Mouse (Mus musculus): Measurements from ENCODE around the gene Adap2. TPM values are rescaled to one million over a fixed set of nuclear protein-coding genes. Genes with fewer than 3 reads are reported as not detected.

Adap2 gene
- total and polyA plus RNA-seq, 3 experiments: 5.5 to 11.0 (median 10.5) TPM

DNA sequence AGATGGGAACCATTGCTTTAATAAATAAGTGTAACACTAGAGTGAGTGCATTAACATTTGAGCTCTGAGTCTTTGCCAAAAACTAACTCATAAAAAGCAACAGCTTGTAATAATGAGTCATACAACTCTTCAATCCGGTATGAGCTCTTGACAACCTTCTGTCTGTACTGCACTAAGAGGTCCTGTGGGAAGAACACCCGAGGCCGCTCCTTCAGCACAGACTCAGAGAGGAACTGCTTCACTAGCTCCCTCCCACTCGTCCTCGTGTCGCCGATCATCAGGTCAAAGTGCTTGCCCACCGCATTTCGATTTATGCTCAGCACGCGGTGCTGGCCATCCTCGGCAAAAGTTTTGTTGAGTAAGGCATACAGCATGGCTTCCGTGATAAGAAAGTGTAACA lies 17.1 kb upstream of the Adap2 start:
- H3K36me3 ChIP-seq (ENCODE audit: control insufficient read depth, insufficient read depth, low read length): no peaks in the 10 kb centered on the region; the same call in 1 of the 2 replicates
- H3K4me3 ChIP-seq: no peak overlapping the region
- DNase-seq: no peak
- 82% methylated on average over 13 of the region's 13 CpGs for WGBS
- H3K4me1 ChIP-seq (ENCODE audit: control insufficient read depth, insufficient read depth, low read length): no peaks in the 10 kb centered on the region
- H3K9ac ChIP-seq (ENCODE audit: low read depth, low read length): no peak overlapping the region
- TF ChIP-seq CTCF (IDR thresholded peaks at IDR 0.05): no peak
- no peak overlapping the region for H3K27ac ChIP-seq
- intact Hi-C loops (cut with DNase I): no loop called here
- no peaks in the 10 kb centered on the region for H3K27me3 ChIP-seq (ENCODE audit: control insufficient read depth, insufficient read depth, low read length)
- no peaks in the 10 kb centered on the region for H3K79me2 ChIP-seq (replicated peaks; ENCODE audit: control insufficient read depth, insufficient read depth, low read length)

DNA sequence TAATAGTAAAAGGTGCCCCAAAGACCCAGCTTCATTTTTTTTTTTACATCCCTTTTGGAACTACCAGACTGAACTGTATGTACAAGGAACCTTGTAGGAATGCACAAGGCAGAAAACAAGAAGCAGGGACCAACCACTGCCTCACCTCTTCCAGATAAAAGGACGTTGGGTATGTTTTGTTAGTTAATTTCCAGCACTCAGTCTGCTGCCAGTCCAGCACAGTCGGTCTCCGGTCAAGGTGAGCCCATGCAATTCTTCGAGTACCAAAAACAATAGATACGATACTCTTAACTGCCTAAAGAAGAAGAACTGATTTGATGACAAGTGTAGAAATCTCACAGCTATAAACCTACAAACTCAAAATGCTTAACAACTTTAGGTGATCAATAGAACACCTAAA lies 16.1 kb upstream of the Adap2 start:
- Histone ChIP-seq H3K27me3 (ENCODE audit: control insufficient read depth, insufficient read depth, low read length) (no peaks in the 10 kb centered on the region), H3K4me1 (ENCODE audit: control insufficient read depth, insufficient read depth, low read length) (peaks cover under 1% of the 10 kb centered on the region), H3K4me3 (no peak overlapping the region), H3K27ac (no peak overlapping the region), H3K79me2 (replicated peaks; ENCODE audit: control insufficient read depth, insufficient read depth, low read length) (no peaks in the 10 kb centered on the region), H3K36me3 (ENCODE audit: control insufficient read depth, insufficient read depth, low read length) (no peaks in the 10 kb centered on the region; the same call in 1 of the 2 replicates), H3K9ac (ENCODE audit: low read depth, low read length) (no peak overlapping the region)
- intact Hi-C loops (cut with DNase I): no loop called here
- DNase-seq: no peak
- WGBS: 85% methylated on average over 5 of the region's 5 CpGs
- TF ChIP-seq CTCF (IDR thresholded peaks at IDR 0.05) (no peak), EP300 (IDR thresholded peaks at IDR 0.05; ENCODE audit: insufficient read depth, low read depth, low read length) (no peak), POLR2A (IDR thresholded peaks at IDR 0.05; ENCODE audit: insufficient read depth, low read depth, low read length) (no peak)

DNA sequence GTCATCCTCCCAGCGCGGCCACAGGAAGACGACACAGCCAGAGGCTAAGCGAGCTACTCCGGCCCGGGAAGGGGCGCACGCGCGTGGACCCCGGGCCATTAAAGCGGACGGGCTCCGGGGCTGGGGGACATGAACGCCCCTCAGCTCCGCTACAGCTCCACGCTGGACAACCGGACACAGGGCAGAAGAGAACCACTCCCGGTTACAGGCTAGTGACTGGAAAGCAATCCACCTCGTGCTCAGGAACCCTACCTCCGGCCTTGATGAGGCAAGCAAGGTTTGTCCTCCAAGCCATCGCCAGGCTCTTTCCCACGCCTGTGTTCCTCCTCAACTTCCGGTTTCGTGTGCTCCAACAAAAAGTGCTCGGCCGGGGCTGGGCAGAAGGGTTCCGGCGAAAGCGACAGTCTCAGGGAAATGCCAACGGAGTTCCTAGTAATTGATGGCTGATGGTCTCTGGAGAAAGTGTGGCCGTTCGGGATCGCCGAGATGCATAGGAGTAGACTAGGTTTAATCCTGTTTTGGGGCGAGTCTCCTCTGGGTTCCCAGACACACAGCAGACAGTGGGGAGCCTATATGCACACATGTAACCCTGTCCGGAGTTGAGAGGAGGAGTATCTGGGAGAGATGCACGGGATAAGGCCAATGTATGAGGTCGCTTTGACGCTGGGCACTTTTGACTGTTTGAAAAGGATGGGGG lies 11.9 kb upstream of the Adap2 start, which contains the start of gene Tefm:
Gene Tefm, minus strand, starts transcription at position 351 of the 697 bp plus-strand sequence.
- TF ChIP-seq EP300 (IDR thresholded peaks at IDR 0.05; ENCODE audit: insufficient read depth, low read depth, low read length): no peak
- TF ChIP-seq CTCF (IDR thresholded peaks at IDR 0.05): no peak
- TF ChIP-seq POLR2A (IDR thresholded peaks at IDR 0.05; ENCODE audit: insufficient read depth, low read depth, low read length): peak; percentile 96
- intact Hi-C loops (cut with DNase I): loop anchor here (2.0 to 5.0 kb wide), 2 partner anchors 43 to 55 kb away; partner anchors contain the start of gene Atad5
- DNase-seq: peak; percentile 85 to 89
- Histone ChIP-seq H3K9ac (ENCODE audit: low read depth, low read length) (peak within 1 kb of the TSS; percentile 84), H3K4me3 (peak within 1 kb of the TSS; percentile 76), H3K36me3 (ENCODE audit: control insufficient read depth, insufficient read depth, low read length) (no peaks in the 10 kb centered on the region; the same call in 1 of the 2 replicates), H3K79me2 (replicated peaks; ENCODE audit: control insufficient read depth, insufficient read depth, low read length) (no peaks in the 10 kb centered on the region), H3K27me3 (ENCODE audit: control insufficient read depth, insufficient read depth, low read length) (no peaks in the 10 kb centered on the region), H3K4me1 (ENCODE audit: control insufficient read depth, insufficient read depth, low read length) (peaks cover 2% of the 10 kb centered on the region), H3K27ac (peak within 1 kb of the TSS; percentile 91)
- under 1% methylated on average over 40 of the region's 40 CpGs for WGBS

DNA sequence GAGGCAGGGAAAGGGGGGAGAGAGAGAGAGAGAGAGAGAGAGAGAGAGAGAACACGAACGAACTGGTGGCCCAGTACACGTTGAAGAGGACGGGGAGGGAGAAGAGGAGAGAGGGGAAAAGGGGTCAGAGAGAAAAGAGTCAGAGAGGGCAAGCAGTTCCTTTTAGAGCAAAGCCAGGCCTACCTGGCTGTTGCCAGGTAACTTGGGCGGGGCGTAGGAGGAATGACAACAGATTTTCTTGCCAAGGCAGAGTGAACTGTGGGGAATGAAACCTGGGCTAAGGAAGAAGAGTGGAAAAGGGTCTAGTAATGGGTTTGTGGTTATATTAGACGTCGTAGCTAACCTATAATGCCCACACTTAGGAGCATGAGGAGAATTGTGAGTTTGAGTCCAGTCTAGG lies 11.0 kb upstream of the Adap2 start:
- H3K9ac ChIP-seq (ENCODE audit: low read depth, low read length): peak overlapping the region; percentile 43
- no peak for TF ChIP-seq CTCF (IDR thresholded peaks at IDR 0.05)
- no peak for TF ChIP-seq EP300 (IDR thresholded peaks at IDR 0.05; ENCODE audit: insufficient read depth, low read depth, low read length)
- TF ChIP-seq POLR2A (IDR thresholded peaks at IDR 0.05; ENCODE audit: insufficient read depth, low read depth, low read length): no peak
- peaks cover 4% of the 10 kb centered on the region for H3K4me1 ChIP-seq (ENCODE audit: control insufficient read depth, insufficient read depth, low read length)
- H3K27me3 ChIP-seq (ENCODE audit: control insufficient read depth, insufficient read depth, low read length): no peaks in the 10 kb centered on the region
- intact Hi-C loops (cut with DNase I): loop anchor here (2.0 to 5.0 kb wide), 2 partner anchors 42 to 56 kb away; partner anchors contain the start of gene Atad5
- H3K36me3 ChIP-seq (ENCODE audit: control insufficient read depth, insufficient read depth, low read length): no peaks in the 10 kb centered on the region; the same call in 1 of the 2 replicates
- 46% methylated on average over 8 of the region's 8 CpGs for WGBS
- DNase-seq: no peak
- no peaks in the 10 kb centered on the region for H3K79me2 ChIP-seq (replicated peaks; ENCODE audit: control insufficient read depth, insufficient read depth, low read length)
- H3K27ac ChIP-seq: no peak overlapping the region
- no peak overlapping the region for H3K4me3 ChIP-seq

DNA sequence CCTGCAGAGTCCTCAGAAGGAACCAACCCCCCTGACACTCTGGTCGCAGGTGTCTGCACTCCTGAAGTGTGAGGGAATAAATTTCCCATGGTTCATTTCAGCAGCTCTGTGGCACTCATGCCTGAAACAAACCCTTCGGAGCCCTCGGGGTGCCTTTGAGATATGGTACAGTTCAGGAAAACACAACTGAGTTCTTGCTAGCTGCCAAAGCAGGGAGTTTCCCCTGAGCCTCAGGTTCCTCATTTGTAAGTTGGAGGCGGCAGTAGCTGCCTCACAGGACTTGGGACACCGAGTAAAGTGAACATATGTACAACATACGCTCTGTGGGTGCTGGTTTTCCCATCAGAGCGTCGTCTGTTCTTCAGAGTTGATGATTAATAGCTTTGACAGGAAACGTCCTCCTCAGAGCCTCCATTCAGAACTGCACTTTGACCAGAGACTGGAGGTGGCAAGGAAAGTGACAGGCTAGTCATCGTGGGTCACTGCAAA lies 8.1 kb upstream of the Adap2 start:
- H3K27ac ChIP-seq: peak overlapping the region; percentile 40
- intact Hi-C loops (cut with DNase I): no loop called here

DNA sequence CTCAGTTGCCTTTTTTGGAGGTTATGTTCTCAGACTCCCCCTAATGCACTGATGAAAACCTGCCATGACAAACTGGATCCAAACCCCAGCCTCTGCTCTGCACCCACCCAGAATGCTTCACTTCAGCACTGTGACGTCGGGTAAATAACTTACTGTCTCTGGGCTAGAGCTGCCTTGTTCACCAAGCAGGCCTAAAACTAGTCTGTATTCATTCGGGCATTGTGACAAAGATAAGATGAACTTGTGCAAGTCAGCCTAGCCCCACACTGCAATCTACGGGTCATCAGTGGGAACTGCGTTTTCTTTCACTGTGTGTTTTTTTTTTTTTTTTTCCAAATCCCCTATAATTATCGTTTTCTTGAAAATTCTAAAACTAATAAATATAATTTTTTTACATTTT lies 6.2 kb upstream of the Adap2 start:
- Histone ChIP-seq H3K4me3 (no peak overlapping the region), H3K79me2 (replicated peaks; ENCODE audit: control insufficient read depth, insufficient read depth, low read length) (no peaks in the 10 kb centered on the region), H3K27me3 (ENCODE audit: control insufficient read depth, insufficient read depth, low read length) (no peaks in the 10 kb centered on the region), H3K27ac (peak overlapping the region; percentile 61), H3K4me1 (ENCODE audit: control insufficient read depth, insufficient read depth, low read length) (peaks cover 4% of the 10 kb centered on the region), H3K9ac (ENCODE audit: low read depth, low read length) (no peak overlapping the region), H3K36me3 (ENCODE audit: control insufficient read depth, insufficient read depth, low read length) (no peaks in the 10 kb centered on the region)
- intact Hi-C loops (cut with DNase I): no loop called here
- no peak for TF ChIP-seq POLR2A (IDR thresholded peaks at IDR 0.05; ENCODE audit: insufficient read depth, low read depth, low read length)
- no peak for TF ChIP-seq CTCF (IDR thresholded peaks at IDR 0.05)
- no peak for TF ChIP-seq EP300 (IDR thresholded peaks at IDR 0.05; ENCODE audit: insufficient read depth, low read depth, low read length)
- 53% methylated on average over 6 of the region's 6 CpGs for WGBS
- no peak for DNase-seq

More for the DNA sequence above, 8.1 kb upstream of the Adap2 start:
- no peak for DNase-seq
- Histone ChIP-seq H3K9ac (ENCODE audit: low read depth, low read length) (no peak overlapping the region), H3K4me3 (no peak overlapping the region), H3K27me3 (ENCODE audit: control insufficient read depth, insufficient read depth, low read length) (no peaks in the 10 kb centered on the region), H3K79me2 (replicated peaks; ENCODE audit: control insufficient read depth, insufficient read depth, low read length) (no peaks in the 10 kb centered on the region), H3K4me1 (ENCODE audit: control insufficient read depth, insufficient read depth, low read length) (peaks cover 4% of the 10 kb centered on the region), H3K36me3 (ENCODE audit: control insufficient read depth, insufficient read depth, low read length) (no peaks in the 10 kb centered on the region)
- TF ChIP-seq POLR2A (IDR thresholded peaks at IDR 0.05; ENCODE audit: insufficient read depth, low read depth, low read length): no peak
- TF ChIP-seq CTCF (IDR thresholded peaks at IDR 0.05): no peak
- no peak for TF ChIP-seq EP300 (IDR thresholded peaks at IDR 0.05; ENCODE audit: insufficient read depth, low read depth, low read length)
- 27% methylated on average over 10 of the region's 10 CpGs for WGBS

All from heart, adult 2 months (tissue).